Comparison of ENCODE assay signal across 12 mouse cellular contexts in genomic region chr4:129983046-129983445, GRCm38 (mm10). TPM values are rescaled to one million over a fixed set of nuclear protein-coding genes. Genes with fewer than 3 reads are reported as not detected.
DNase-seq lines count a peak whose midpoint lies in the region; ATAC-seq lines count a peak whose summit lies in the region.
"Had no signal": no experiment of that assay in that cellular context is flagged by ENCODE, and none has a peak within 500 bp of the region (broad histone marks: within the 10 kb centered on the region; RNA-seq: fewer than 3 reads in every experiment).

No protein-coding gene starts in this region.

- H3K36me3 ChIP-seq in hindbrain, embryonic 10.5 days: no peaks in the 10 kb centered on the region
- H3K36me3 ChIP-seq in hindbrain, embryonic 14.5 days (replicated peaks; ENCODE audit: control insufficient read depth, insufficient read depth): no peaks in the 10 kb centered on the region
- no peaks in the 10 kb centered on the region for H3K36me3 ChIP-seq in midbrain, embryonic 14.5 days (ENCODE audit: control insufficient read depth, insufficient read depth, low read length)
- H3K36me3 ChIP-seq in midbrain, embryonic 11.5 days (ENCODE audit: control insufficient read depth, insufficient read depth, low read length): no peaks in the 10 kb centered on the region
- H3K36me3 ChIP-seq in forebrain, embryonic 16.5 days (ENCODE audit: control insufficient read depth, insufficient read depth): no peaks in the 10 kb centered on the region
- H3K36me3 ChIP-seq in intestine, embryonic 15.5 days: no peaks in the 10 kb centered on the region
- H3K36me3 ChIP-seq: embryonic facial prominence, embryonic 12.5 days; heart, embryonic 10.5 days; midbrain, embryonic 12.5 days had no signal

- peak overlapping the region; percentile 5; the same call in 1 of the 2 replicates for H3K4me3 ChIP-seq in hindbrain, embryonic 10.5 days
- no peak overlapping the region for H3K4me3 ChIP-seq in hindbrain, embryonic 14.5 days (replicated peaks; ENCODE audit: low read length)
- H3K4me3 ChIP-seq in midbrain, embryonic 14.5 days (replicated peaks; ENCODE audit: low read depth, low read length): no peak overlapping the region
- H3K4me3 ChIP-seq in midbrain, embryonic 11.5 days (ENCODE audit: low read depth, low read length): no peak overlapping the region
- H3K4me3 ChIP-seq in forebrain, embryonic 16.5 days (replicated peaks; ENCODE audit: low read length): no peak overlapping the region
- no peak overlapping the region for H3K4me3 ChIP-seq in intestine, embryonic 15.5 days (replicated peaks)

- no peaks in the 10 kb centered on the region for H3K9me3 ChIP-seq in hindbrain, embryonic 10.5 days
- H3K9me3 ChIP-seq in hindbrain, embryonic 14.5 days (ENCODE audit: control insufficient read depth, low read length): no peaks in the 10 kb centered on the region
- H3K9me3 ChIP-seq in midbrain, embryonic 14.5 days (ENCODE audit: control insufficient read depth, low read length): no peaks in the 10 kb centered on the region
- H3K9me3 ChIP-seq in midbrain, embryonic 11.5 days (ENCODE audit: control insufficient read depth, low read length): no peaks in the 10 kb centered on the region
- no peaks in the 10 kb centered on the region for H3K9me3 ChIP-seq in forebrain, embryonic 16.5 days (ENCODE audit: control insufficient read depth, low read length)
- H3K9me3 ChIP-seq in intestine, embryonic 15.5 days: no peaks in the 10 kb centered on the region
- H3K9me3 ChIP-seq: embryonic facial prominence, embryonic 12.5 days; heart, embryonic 10.5 days; midbrain, embryonic 12.5 days had no signal

- no peak overlapping the region for H3K27ac ChIP-seq in hindbrain, embryonic 10.5 days
- H3K27ac ChIP-seq in hindbrain, embryonic 14.5 days: no peak overlapping the region
- H3K27ac ChIP-seq in midbrain, embryonic 14.5 days (replicated peaks; ENCODE audit: low read depth, low read length): no peak overlapping the region
- H3K27ac ChIP-seq in midbrain, embryonic 11.5 days (ENCODE audit: low read depth, low read length): no peak overlapping the region
- peak overlapping the region; percentile 6 for H3K27ac ChIP-seq in forebrain, embryonic 16.5 days (ENCODE audit: low read length)
- no peak overlapping the region for H3K27ac ChIP-seq in intestine, embryonic 15.5 days
- H3K27ac ChIP-seq: embryonic facial prominence, embryonic 12.5 days; heart, embryonic 10.5 days; midbrain, embryonic 12.5 days had no signal

- no peak overlapping the region for H3K4me2 ChIP-seq in hindbrain, embryonic 14.5 days (replicated peaks)
- peak overlapping the region; percentile 86; the same call in 1 of the 2 replicates for H3K4me2 ChIP-seq in midbrain, embryonic 14.5 days (ENCODE audit: low read length)
- H3K4me2 ChIP-seq in midbrain, embryonic 11.5 days: no peak overlapping the region
- no peak overlapping the region for H3K4me2 ChIP-seq in forebrain, embryonic 16.5 days (ENCODE audit: low read length)
- H3K4me2 ChIP-seq in intestine, embryonic 15.5 days (replicated peaks): no peak overlapping the region

- no peak for ATAC-seq in hindbrain, embryonic 14.5 days (ENCODE audit: low FRiP score)
- no peak for ATAC-seq in midbrain, embryonic 14.5 days (ENCODE audit: low FRiP score, low TSS enrichment)
- no peak for ATAC-seq in midbrain, embryonic 11.5 days (ENCODE audit: low FRiP score)
- no peak for ATAC-seq in forebrain, embryonic 16.5 days
- ATAC-seq in intestine, embryonic 15.5 days: no peak

- WGBS in hindbrain, embryonic 10.5 days: 17% methylated on average over 5 of the region's 5 CpGs
- WGBS in hindbrain, embryonic 14.5 days: 21% methylated on average over 5 of the region's 5 CpGs
- WGBS in midbrain, embryonic 14.5 days: 19% methylated on average over 5 of the region's 5 CpGs
- WGBS in midbrain, embryonic 11.5 days: 14% methylated on average over 5 of the region's 5 CpGs
- WGBS in forebrain, embryonic 16.5 days: 16% methylated on average over 5 of the region's 5 CpGs
- 34% methylated on average over 5 of the region's 5 CpGs for WGBS in intestine, embryonic 15.5 days

- no peak for DNase-seq in hindbrain, embryonic 10.5 days (ENCODE audit: low spot score)
- DNase-seq in hindbrain, embryonic 14.5 days (ENCODE audit: low spot score): no peak
- no peak for DNase-seq in midbrain, embryonic 14.5 days
- no peak for DNase-seq in midbrain, embryonic 11.5 days (ENCODE audit: low spot score, missing footprints)
- DNase-seq in telencephalon, adult 2 months (ENCODE audit: low read depth, low spot score): peak; percentile 43

- no peak overlapping the region for H3K9ac ChIP-seq in hindbrain, embryonic 14.5 days
- H3K9ac ChIP-seq in midbrain, embryonic 14.5 days (replicated peaks; ENCODE audit: low read length): no peak overlapping the region
- no peak overlapping the region for H3K9ac ChIP-seq in midbrain, embryonic 11.5 days (ENCODE audit: low read length)
- H3K9ac ChIP-seq in forebrain, embryonic 16.5 days (replicated peaks; ENCODE audit: low read depth, low read length): no peak overlapping the region
- no peak overlapping the region for H3K9ac ChIP-seq in intestine, embryonic 15.5 days
- H3K9ac ChIP-seq: embryonic facial prominence, embryonic 12.5 days; liver, postnatal 0 days; midbrain, embryonic 12.5 days had no signal

- H3K27me3 ChIP-seq in hindbrain, embryonic 10.5 days (ENCODE audit: insufficient read depth, poor library complexity, severe bottlenecking): peaks cover 90% of the 10 kb centered on the region
- peaks cover 7% of the 10 kb centered on the region; the same call in 1 of the 2 replicates for H3K27me3 ChIP-seq in hindbrain, embryonic 14.5 days (ENCODE audit: control insufficient read depth, insufficient read depth, low read length)
- H3K27me3 ChIP-seq in midbrain, embryonic 14.5 days (ENCODE audit: control insufficient read depth, insufficient read depth, low read length): no peaks in the 10 kb centered on the region
- H3K27me3 ChIP-seq in midbrain, embryonic 11.5 days (ENCODE audit: control insufficient read depth, insufficient read depth, low read length): peaks cover 24% of the 10 kb centered on the region
- 0 out of 2 replicates have a peak, but pooled peaks cover 2% of the 10 kb centered on the region for H3K27me3 ChIP-seq in forebrain, embryonic 16.5 days (replicated peaks; ENCODE audit: control insufficient read depth, insufficient read depth, low read length)
- peaks cover 42% of the 10 kb centered on the region for H3K27me3 ChIP-seq in intestine, embryonic 15.5 days (replicated peaks)

- peaks cover 82% of the 10 kb centered on the region for H3K4me1 ChIP-seq in hindbrain, embryonic 10.5 days (replicated peaks)
- H3K4me1 ChIP-seq in hindbrain, embryonic 14.5 days (replicated peaks; ENCODE audit: control insufficient read depth, insufficient read depth, low read length): peaks cover 50% of the 10 kb centered on the region
- peaks cover 51% of the 10 kb centered on the region for H3K4me1 ChIP-seq in midbrain, embryonic 14.5 days (ENCODE audit: control insufficient read depth, insufficient read depth, low read length)
- H3K4me1 ChIP-seq in midbrain, embryonic 11.5 days (ENCODE audit: control insufficient read depth, insufficient read depth, low read length): peaks cover 43% of the 10 kb centered on the region
- peaks cover 50% of the 10 kb centered on the region for H3K4me1 ChIP-seq in forebrain, embryonic 16.5 days (replicated peaks; ENCODE audit: control insufficient read depth, insufficient read depth, low read length)
- peaks cover 34% of the 10 kb centered on the region for H3K4me1 ChIP-seq in intestine, embryonic 15.5 days (replicated peaks)

RNA-seq across cellular contexts. Expression of gene Adgrb2, which starts 1.6 kb away (rescaled TPM):
- polyA plus RNA-seq in hindbrain, embryonic 10.5 days (2016; fragmentation: Nextera tagmentation; extraction: Ambion mirVana): 2.0 and 3.1 TPM in 2 replicates
- polyA plus RNA-seq in hindbrain, embryonic 14.5 days (2014; fragmentation: Nextera tagmentation; extraction: Ambion mirVana): 16.9 and 19.0 TPM in 2 replicates
- 15.9 and 16.9 TPM in 2 replicates for polyA plus RNA-seq in midbrain, embryonic 14.5 days (2014; fragmentation: Nextera tagmentation; extraction: Ambion mirVana)
- polyA plus RNA-seq in midbrain, embryonic 11.5 days (2014; fragmentation: Nextera tagmentation; extraction: Ambion mirVana): 2.3 and 3.0 TPM in 2 replicates
- polyA plus RNA-seq in forebrain, embryonic 16.5 days (2015; fragmentation: Nextera tagmentation; extraction: Ambion mirVana): 9.6 and 12.2 TPM in 2 replicates
- polyA plus RNA-seq in intestine, embryonic 15.5 days (2015; fragmentation: Nextera tagmentation; extraction: Ambion mirVana): 2.2 and 2.6 TPM in 2 replicates
- polyA plus RNA-seq: liver, postnatal 0 days had no signal

RNA-seq across cellular contexts. Expression of gene Spocd1, which starts 54.0 kb away (rescaled TPM):
- polyA plus RNA-seq in hindbrain, embryonic 10.5 days (2016; fragmentation: Nextera tagmentation; extraction: Ambion mirVana): 0.05 TPM in 1 of 2 replicates, not detected in the other
- not detected in 2 replicates for polyA plus RNA-seq in hindbrain, embryonic 14.5 days (2014; fragmentation: Nextera tagmentation; extraction: Ambion mirVana)
- polyA plus RNA-seq in midbrain, embryonic 14.5 days (2014; fragmentation: Nextera tagmentation; extraction: Ambion mirVana): 0.16 TPM in 1 of 2 replicates, not detected in the other
- not detected in 2 replicates for polyA plus RNA-seq in midbrain, embryonic 11.5 days (2014; fragmentation: Nextera tagmentation; extraction: Ambion mirVana)
- polyA plus RNA-seq in forebrain, embryonic 16.5 days (2015; fragmentation: Nextera tagmentation; extraction: Ambion mirVana): not detected in 2 replicates
- polyA plus RNA-seq in intestine, embryonic 15.5 days (2015; fragmentation: Nextera tagmentation; extraction: Ambion mirVana): 0.09 TPM in 1 of 2 replicates, not detected in the other
- polyA plus RNA-seq: kidney, adult 2 months; liver, postnatal 0 days; midbrain, embryonic 12.5 days had no signal
